Mouse (Mus musculus) liver, adult 2 months (tissue): ENCODE results near the gene Foxi3.

Experiments used
- CTCF ChIP-seq: fragments of 200-500 bp; IDR thresholded peaks from 2 replicates; pipeline ENCODE4 v1.5.1; 2011; ENCODE audit warnings: low read depth, low read length, control low read depth
- POLR2A ChIP-seq: fragments of 200-500 bp; IDR thresholded peaks from 2 replicates; pipeline ENCODE4 v1.6.1; 2011; ENCODE audit warnings: low read length, control low read depth; ENCODE audit not compliant: insufficient read depth; ENCODE audit errors: extremely low read depth

GRCm38 (mm10) chr6:70981036-70981435 lies 24.7 kb downstream of the Foxi3 start:
- no peak for TF ChIP-seq CTCF
- no peak for TF ChIP-seq POLR2A
